Mouse (Mus musculus) adrenal gland, postnatal 25 days (tissue): ENCODE measurements around the gene Ndufaf4. TPM values are rescaled to one million over a fixed set of nuclear protein-coding genes. Genes with fewer than 3 reads are reported as not detected.

Source experiments
- total RNA-seq: library from RNA; stranded (reverse); gene quantifications from 2 replicates; pipeline ENCODE4 v1.2.3, GENCODE M21; 2021

The Ndufaf4 gene
- total RNA-seq, 1 experiment from 2014 or later = 27.7 TPM

Other genes starting within 250 kb of the Ndufaf4 start
- 3.4 and 5.9 TPM in 2 replicates for gene Klhl32, start 47.0 kb upstream of the Ndufaf4 start, total RNA-seq
- gene Gpr63, start 68.3 kb downstream of the Ndufaf4 start, total RNA-seq = 3.7 and 4.2 TPM in 2 replicates